Mouse (Mus musculus) kidney, adult 8-10 months (tissue): Measurements from ENCODE around the gene Slc1a3.
A peak's percentile ranks its signal among the peaks of the same experiment; 100 is the strongest.

ENCODE experiments used
- DNase-seq, 2 experiments: peaks; one replicate each; pipeline ENCODE4 v3.0.0; 2022

Gene Slc1a3

DNA sequence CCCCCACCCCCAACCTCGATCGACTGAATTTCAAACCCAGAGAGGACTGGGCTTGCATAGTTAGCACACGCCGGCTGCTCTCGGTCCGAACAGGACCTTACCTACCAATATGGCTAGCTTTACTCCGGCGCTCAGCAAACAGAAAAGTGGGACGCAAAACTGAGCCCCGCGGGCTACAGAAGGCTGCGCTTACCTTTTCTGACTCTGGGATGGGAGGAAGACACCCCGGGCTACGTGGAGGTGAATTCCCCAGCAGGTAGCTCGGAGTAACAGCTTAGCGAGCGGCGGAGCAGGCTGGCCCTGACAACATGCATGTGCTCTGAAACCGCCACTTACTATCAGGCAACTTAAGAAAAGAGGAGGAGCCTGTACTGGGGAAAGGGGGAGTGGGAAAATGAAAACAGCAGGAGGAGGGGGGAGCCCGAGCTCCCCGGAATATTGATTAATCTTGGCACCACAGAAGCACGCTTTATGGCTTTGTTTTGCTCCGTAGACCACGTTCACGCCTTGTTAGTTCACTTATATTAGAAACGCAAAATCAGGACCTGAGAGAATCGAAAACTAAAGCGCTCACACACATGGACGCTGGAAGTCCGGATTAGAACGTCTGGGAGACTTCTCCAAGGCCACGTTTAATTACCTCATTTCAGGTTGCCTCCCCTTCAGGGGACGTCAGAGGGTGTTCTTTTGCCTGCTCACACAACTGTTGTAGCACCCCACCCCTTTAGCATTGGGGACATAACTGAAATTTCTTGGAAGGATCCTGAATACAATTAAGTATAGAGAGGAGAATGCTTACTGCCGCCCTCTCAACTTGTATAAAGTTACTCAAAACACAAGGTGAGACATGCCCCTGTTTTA, at the start of gene Slc1a3:
Gene Slc1a3, minus strand, starts transcription at position 619 of the 861 bp plus-strand sequence.
- DNase-seq: peak; percentile 23 to 29

- no peak for DNase-seq
These were observed 48.5 kb upstream of the Slc1a3 start for GRCm38 (mm10) chr15:8759026-8759425.

DNA sequence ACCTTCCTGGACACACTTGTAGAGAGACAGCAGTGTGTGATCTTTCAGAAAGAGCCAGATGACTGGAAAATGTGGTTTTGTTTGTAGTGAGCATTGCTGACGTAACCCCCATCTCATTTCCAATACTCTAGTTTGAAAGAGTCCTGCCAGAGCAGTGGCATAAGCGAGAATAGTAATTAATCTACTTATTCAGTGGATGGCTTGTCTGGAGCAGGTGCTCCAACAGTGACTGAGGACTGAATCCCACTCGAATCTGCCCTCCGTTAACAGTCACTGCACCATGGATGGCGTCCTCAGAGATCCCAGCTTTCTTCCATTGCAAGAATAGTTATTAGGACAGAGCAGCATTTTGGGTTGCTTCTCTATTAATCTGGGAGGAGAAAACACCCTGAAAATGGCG, 45.9 kb upstream of the Slc1a3 start:
- no peak for DNase-seq

- DNase-seq: no peak
These were observed 39.2 kb upstream of the Slc1a3 start for GRCm38 (mm10) chr15:8749762-8750161.

GRCm38 (mm10) chr15:8748771-8749170, 38.2 kb upstream of the Slc1a3 start:
- no peak for DNase-seq

DNA sequence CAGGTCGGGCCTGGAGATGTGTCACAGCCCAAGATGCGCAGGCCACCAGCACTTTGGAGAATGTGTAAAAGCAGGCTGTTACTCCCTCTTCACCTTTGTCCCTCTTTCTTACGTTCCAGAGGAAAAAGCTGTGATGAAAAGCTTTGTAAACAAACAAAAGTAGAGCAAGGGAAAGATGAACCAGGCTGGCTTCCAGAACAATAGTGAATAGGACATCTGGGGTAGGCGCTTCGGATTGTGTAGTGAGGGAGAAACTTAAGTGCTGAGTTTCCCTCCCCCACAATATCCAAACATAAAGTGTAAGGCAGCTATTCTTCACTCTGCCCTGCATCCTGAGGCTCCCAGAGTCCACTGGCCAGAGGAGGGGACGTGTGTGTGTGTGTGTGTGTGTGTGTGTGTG, 31.0 kb upstream of the Slc1a3 start:
- no peak for DNase-seq

- no peak for DNase-seq
These were observed 30.2 kb upstream of the Slc1a3 start for GRCm38 (mm10) chr15:8740724-8741123.

- DNase-seq: no peak
These were observed 27.6 kb upstream of the Slc1a3 start for GRCm38 (mm10) chr15:8738156-8738555.

DNA sequence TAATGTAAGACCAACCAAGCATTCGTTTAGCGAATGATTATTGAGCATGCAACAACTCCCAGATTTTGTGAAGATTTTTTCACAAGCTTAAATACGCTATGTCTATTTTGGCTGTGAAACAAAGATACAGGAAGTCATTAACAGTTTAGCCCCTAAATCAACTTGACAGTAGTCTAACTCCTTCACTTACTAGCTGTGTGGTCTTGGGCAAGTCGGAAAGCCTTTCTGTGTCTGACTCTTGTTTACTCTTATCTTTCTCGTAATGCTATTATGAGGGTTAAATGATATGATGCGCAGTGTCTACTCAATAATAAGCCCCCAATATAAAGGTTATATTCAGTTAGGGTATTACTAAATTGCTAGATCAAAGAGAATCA, 23.8 kb upstream of the Slc1a3 start:
- no peak for DNase-seq

GRCm38 (mm10) chr15:8733669-8734362, 23.3 kb upstream of the Slc1a3 start:
- DNase-seq: no peak

DNA sequence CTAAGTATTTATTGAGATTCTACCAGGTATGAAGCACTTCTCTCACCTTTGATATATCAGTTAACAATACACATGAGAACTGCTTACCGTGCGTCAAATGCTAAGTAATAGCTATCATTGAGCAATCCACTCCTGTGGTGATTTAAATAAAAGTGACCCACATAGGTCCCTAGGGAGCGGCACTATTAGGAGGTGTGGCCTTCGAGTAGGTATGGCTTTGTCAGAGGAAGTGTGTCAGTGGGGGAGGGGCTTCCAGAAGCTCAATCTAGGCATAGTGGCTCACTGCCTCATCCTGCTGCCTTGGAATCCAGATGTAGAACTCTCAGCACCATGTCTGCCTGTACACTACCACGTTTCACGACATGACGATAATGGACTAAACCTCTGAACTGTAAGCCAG, 18.3 kb upstream of the Slc1a3 start:
- no peak for DNase-seq

- no peak for DNase-seq
These were observed 12.0 kb upstream of the Slc1a3 start for GRCm38 (mm10) chr15:8722386-8723100.

DNA sequence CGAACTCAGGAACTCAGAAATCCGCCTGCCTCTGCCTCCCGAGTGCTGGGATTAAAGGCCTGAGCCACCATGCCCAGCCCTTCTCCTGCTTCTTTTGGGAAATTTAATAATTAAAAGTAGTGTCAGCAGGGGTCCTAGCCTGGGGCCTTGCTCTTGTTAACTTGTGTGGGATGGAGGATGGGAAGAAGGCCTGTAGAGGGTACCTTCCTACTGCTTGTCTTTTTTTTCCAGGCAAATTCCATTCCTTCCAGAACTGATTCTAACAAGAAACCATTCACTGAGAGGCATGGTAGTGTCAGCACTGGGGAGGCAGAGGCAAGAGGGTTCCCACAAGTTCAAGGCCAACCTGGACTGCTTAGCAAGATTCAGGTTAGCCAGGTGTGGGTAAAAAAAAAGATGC, 11.2 kb upstream of the Slc1a3 start:
- DNase-seq: no peak

DNA sequence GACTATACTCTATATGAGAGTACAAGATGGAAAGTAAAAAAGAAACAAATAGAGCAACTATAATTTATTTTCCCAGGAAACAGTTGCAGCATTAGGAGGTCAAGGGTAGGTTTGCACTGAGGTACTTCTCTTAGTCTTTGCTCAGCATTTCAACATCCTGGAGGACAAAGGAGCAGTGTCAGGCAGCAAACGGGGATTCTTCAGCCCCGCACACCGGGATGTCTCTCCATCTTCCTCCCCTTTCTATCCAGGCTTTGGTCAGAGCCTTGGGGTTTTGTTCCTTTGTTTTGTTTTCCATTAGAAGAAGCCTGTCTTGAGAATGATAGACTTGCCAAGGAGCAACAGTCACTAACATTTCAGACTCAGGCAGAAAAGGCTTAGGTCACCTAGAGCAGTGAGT, 10.4 kb upstream of the Slc1a3 start:
- no peak for DNase-seq

- no peak for DNase-seq
These were observed 7.9 kb upstream of the Slc1a3 start for GRCm38 (mm10) chr15:8718496-8718895.

GRCm38 (mm10) chr15:8717021-8717571, 6.5 kb upstream of the Slc1a3 start:
- no peak for DNase-seq

GRCm38 (mm10) chr15:8716330-8716964, 5.9 kb upstream of the Slc1a3 start:
- DNase-seq: no peak

DNA sequence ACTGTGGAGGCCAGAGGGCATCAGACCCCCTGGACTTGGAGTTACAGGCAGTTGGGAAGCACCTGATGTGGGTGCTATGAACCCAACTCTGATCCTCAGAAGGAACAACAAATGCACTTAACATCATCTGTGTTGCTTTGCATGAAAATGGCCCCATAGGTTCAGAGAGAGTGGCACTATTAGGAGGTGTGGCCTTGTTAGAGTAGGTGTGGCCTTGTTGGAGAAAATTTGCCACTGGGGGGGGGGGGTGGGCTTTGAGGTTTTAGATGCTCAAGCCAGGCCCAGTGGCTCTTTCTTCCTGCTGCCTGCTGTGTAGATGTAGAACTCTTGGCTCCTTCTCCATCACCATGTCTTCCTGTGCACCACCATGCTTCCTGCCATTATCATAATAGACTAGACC, 5.1 kb upstream of the Slc1a3 start:
- DNase-seq: no peak

DNA sequence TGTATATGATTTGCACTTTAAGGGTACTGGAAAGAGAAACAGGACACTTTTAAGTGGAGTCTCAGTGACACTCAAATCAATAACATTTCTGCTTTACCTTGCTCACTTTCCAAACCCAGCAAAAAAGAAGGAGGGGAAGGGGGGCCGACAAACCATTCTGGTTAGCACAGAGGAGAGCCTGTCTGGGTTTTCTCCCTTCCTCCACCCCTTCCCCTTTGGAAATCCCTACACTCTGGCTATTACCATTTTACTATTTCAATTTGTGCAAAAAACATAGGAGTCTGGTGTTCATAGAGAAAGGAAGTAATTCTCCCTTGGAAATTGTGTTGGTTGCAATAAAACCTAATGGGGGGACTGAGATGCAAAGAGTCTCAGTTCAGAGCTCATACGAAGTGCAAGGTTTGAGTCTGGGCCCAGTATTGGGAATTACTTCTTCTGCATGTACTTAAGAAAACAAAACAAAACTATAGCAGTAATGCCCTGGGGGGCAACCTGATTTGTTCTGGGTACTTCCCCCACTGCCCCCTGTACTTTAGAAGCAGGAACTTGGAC, 1.9 kb upstream of the Slc1a3 start:
- no peak for DNase-seq

- no peak for DNase-seq
These were observed 1.2 kb upstream of the Slc1a3 start for GRCm38 (mm10) chr15:8711630-8712310.

GRCm38 (mm10) chr15:8709578-8709977, 986 bp downstream of the Slc1a3 start:
- DNase-seq: no peak

DNA sequence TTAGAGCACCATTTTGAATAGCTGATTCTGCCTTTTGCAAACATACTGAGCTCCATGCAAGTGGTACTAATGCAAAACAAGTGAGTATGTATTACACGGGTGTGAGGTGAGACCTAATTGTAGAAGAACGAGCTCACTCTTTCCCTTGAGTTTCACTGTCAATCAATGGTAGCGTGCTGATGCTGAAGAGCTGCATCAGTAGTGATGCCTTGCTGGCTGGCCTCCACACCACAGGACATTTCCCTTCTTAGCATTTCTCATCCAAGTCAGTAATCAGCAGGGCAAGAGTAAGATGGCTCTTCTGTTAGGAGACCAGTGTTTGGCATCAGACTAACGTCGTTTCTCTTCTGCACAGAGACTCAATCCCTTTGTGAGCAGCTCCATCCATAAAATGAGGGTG, 4.0 kb downstream of the Slc1a3 start:
- no peak for DNase-seq
